Mouse (Mus musculus) intestine, embryonic 16.5 days (tissue): ENCODE results near the gene Cnih2. TPM values are rescaled to one million over a fixed set of nuclear protein-coding genes. Genes with fewer than 3 reads are reported as not detected.

Experiments used
- ATAC-seq: fragments of 200-750 bp; cut with Nextera tagmentation; 2 replicates; pipeline ENCODE4 v1.8.0; 2017; ENCODE audit warnings: moderate TSS enrichment, moderate library complexity
- H3K27ac ChIP-seq: fragments of 300-500 bp; sonication (generic); 2 replicates; pipeline ENCODE4 v1.5.1; 2014; ENCODE audit warnings: mild to moderate bottlenecking, low read length
- H3K27me3 ChIP-seq: fragments of 300-500 bp; sonication (generic); replicated peaks from 2 replicates; pipeline ENCODE4 v1.6.1; 2014; ENCODE audit warnings: low read length, control low read depth, mixed read lengths; ENCODE audit not compliant: control insufficient read depth, insufficient read depth
- H3K36me3 ChIP-seq: fragments of 300-500 bp; sonication (generic); 2 replicates; pipeline ENCODE4 v1.6.1; 2014; ENCODE audit warnings: low read length, control low read depth; ENCODE audit not compliant: control insufficient read depth, insufficient read depth
- H3K4me1 ChIP-seq: fragments of 300-500 bp; sonication (generic); 2 replicates; pipeline ENCODE4 v1.6.1; 2014; ENCODE audit warnings: low read length, control low read depth, mixed read lengths; ENCODE audit not compliant: control insufficient read depth, insufficient read depth
- H3K4me2 ChIP-seq: fragments of 300-500 bp; sonication (generic); 2 replicates; pipeline ENCODE4 v1.6.1; 2014; ENCODE audit warnings: low read depth, low read length, control low read depth
- H3K4me3 ChIP-seq: fragments of 300-500 bp; sonication (generic); 2 replicates; pipeline ENCODE4 v1.5.1; 2014; ENCODE audit warnings: mild to moderate bottlenecking, low read length
- H3K9ac ChIP-seq: fragments of 300-500 bp; sonication (generic); 2 replicates; pipeline ENCODE4 v1.6.1; 2014; ENCODE audit warnings: low read depth, low read length
- H3K9me3 ChIP-seq: fragments of 300-500 bp; sonication (generic); 2 replicates; pipeline ENCODE4 v1.6.1; 2016; ENCODE audit warnings: low read length, control low read depth; ENCODE audit not compliant: control insufficient read depth
- WGBS: fragments of 180-500 bp; shearing (Covaris S2); extraction: QIAGEN DNeasy Blood & Tissue Kit; methylation state at CpG from one replicate; pipeline ENCODE4 v1.1.7; 2014; 5-methylcytosine and 5-hydroxymethylcytosine counted together
- polyA plus RNA-seq: library from polyadenylated mRNA; unstranded; fragments of >200 nt; fragmentation: Nextera tagmentation; extraction: Ambion mirVana; gene quantifications from 2 replicates; pipeline ENCODE4 v1.2.1, GENCODE M21; 2015

The Cnih2 gene
- polyA plus RNA-seq, 1 experiment from 2014 or later, result 8.1 TPM

GRCm38 (mm10) chr19:5113783-5114182 lies 15.5 kb upstream of the Cnih2 start:
- Histone ChIP-seq H3K27me3 (no peaks in the 10 kb centered on the region), H3K4me3 (no peak overlapping the region), H3K27ac (no peak overlapping the region), H3K4me1 (peaks cover 9% of the 10 kb centered on the region), H3K9ac (no peak overlapping the region), H3K4me2 (no peak overlapping the region), H3K9me3 (no peaks in the 10 kb centered on the region), H3K36me3 (peaks cover 6% of the 10 kb centered on the region; the same call in 1 of the 2 replicates)
- WGBS, result 92% methylated on average over 7 of the region's 7 CpGs
- no peak for ATAC-seq

- ATAC-seq, result no peak
- no peak overlapping the region for H3K27ac ChIP-seq
- H3K27me3 ChIP-seq, result no peaks in the 10 kb centered on the region
- WGBS, result 73% methylated on average over 19 of the region's 19 CpGs
- no peak overlapping the region for H3K9ac ChIP-seq
- peaks cover 6% of the 10 kb centered on the region; the same call in 1 of the 2 replicates for H3K36me3 ChIP-seq
- peaks cover 20% of the 10 kb centered on the region for H3K4me1 ChIP-seq
- no peak overlapping the region for H3K4me2 ChIP-seq
- no peaks in the 10 kb centered on the region for H3K9me3 ChIP-seq
- H3K4me3 ChIP-seq, result no peak overlapping the region
Measured at GRCm38 (mm10) chr19:5109659-5110453, 11.5 kb upstream of the Cnih2 start.

- H3K27me3 ChIP-seq, result no peaks in the 10 kb centered on the region
- H3K9ac ChIP-seq, result no peak overlapping the region
- no peaks in the 10 kb centered on the region for H3K9me3 ChIP-seq
- no peak overlapping the region for H3K4me2 ChIP-seq
- no peak overlapping the region for H3K27ac ChIP-seq
- WGBS, result 27% methylated on average over 4 of the region's 4 CpGs
- peaks cover 20% of the 10 kb centered on the region for H3K4me1 ChIP-seq
- no peak for ATAC-seq
- peaks cover 6% of the 10 kb centered on the region; the same call in 1 of the 2 replicates for H3K36me3 ChIP-seq
- H3K4me3 ChIP-seq, result no peak overlapping the region
Measured at GRCm38 (mm10) chr19:5108702-5109101, 10.4 kb upstream of the Cnih2 start.

GRCm38 (mm10) chr19:5108271-5108575 lies 9.9 kb upstream of the Cnih2 start:
- Histone ChIP-seq H3K4me2 (no peak overlapping the region), H3K27ac (no peak overlapping the region), H3K4me1 (peaks cover 20% of the 10 kb centered on the region), H3K4me3 (no peak overlapping the region), H3K9me3 (no peaks in the 10 kb centered on the region), H3K36me3 (peaks cover 6% of the 10 kb centered on the region; the same call in 1 of the 2 replicates), H3K9ac (no peak overlapping the region), H3K27me3 (no peaks in the 10 kb centered on the region)
- WGBS, result 12% methylated on average over 5 of the region's 5 CpGs
- peak; percentile 36 for ATAC-seq

- H3K4me1 ChIP-seq, result peaks cover 20% of the 10 kb centered on the region
- H3K9ac ChIP-seq, result peak overlapping the region; percentile 95; the same call in 1 of the 2 replicates
- peaks cover 5% of the 10 kb centered on the region; the same call in 1 of the 2 replicates for H3K36me3 ChIP-seq
- 64% methylated on average over 18 of the region's 18 CpGs for WGBS
- no peak; the same call in 1 of the 2 replicates for ATAC-seq
- no peak overlapping the region for H3K4me2 ChIP-seq
- H3K27ac ChIP-seq, result no peak overlapping the region
- H3K27me3 ChIP-seq, result no peaks in the 10 kb centered on the region
- no peak overlapping the region for H3K4me3 ChIP-seq
- no peaks in the 10 kb centered on the region for H3K9me3 ChIP-seq
Measured at GRCm38 (mm10) chr19:5107556-5108270, 9.4 kb upstream of the Cnih2 start.

GRCm38 (mm10) chr19:5106731-5107191 lies 8.4 kb upstream of the Cnih2 start, which contains the start of gene Rab1b:
Gene Rab1b, minus strand, starts transcription at chr19:5107072.
- peaks cover 10% of the 10 kb centered on the region for H3K36me3 ChIP-seq
- ATAC-seq, result peak; percentile 94
- peak within 1 kb of the TSS; percentile 95 for H3K9ac ChIP-seq
- peaks cover 20% of the 10 kb centered on the region for H3K4me1 ChIP-seq
- H3K9me3 ChIP-seq, result no peaks in the 10 kb centered on the region
- peak within 1 kb of the TSS; percentile 85 for H3K4me3 ChIP-seq
- peak within 1 kb of the TSS; percentile 91 for H3K27ac ChIP-seq
- no peaks in the 10 kb centered on the region for H3K27me3 ChIP-seq
- H3K4me2 ChIP-seq, result peak within 1 kb of the TSS; percentile 88
- under 1% methylated on average over 46 of the region's 46 CpGs for WGBS

GRCm38 (mm10) chr19:5106074-5106473 lies 7.8 kb upstream of the Cnih2 start:
- WGBS, result 7% methylated on average over 9 of the region's 9 CpGs

GRCm38 (mm10) chr19:5097521-5098362 lies 579 bp downstream of the Cnih2 start:
- Histone ChIP-seq H3K27me3 (no peaks in the 10 kb centered on the region), H3K4me1 (peaks cover 27% of the 10 kb centered on the region), H3K27ac (no peak overlapping the region), H3K9ac (peak overlapping the region; percentile 78), H3K4me2 (peak overlapping the region; percentile 100), H3K36me3 (peaks cover 17% of the 10 kb centered on the region), H3K9me3 (no peaks in the 10 kb centered on the region), H3K4me3 (peak overlapping the region; percentile 61)
- peak; percentile 6; the same call in 1 of the 2 replicates for ATAC-seq
- WGBS, result 4% methylated on average over 20 of the region's 31 CpGs

More at GRCm38 (mm10) chr19:5106074-5106473, 7.8 kb upstream of the Cnih2 start:
- no peaks in the 10 kb centered on the region for H3K27me3 ChIP-seq
- peak overlapping the region; percentile 91 for H3K27ac ChIP-seq
- H3K4me3 ChIP-seq, result peak overlapping the region; percentile 85
- H3K36me3 ChIP-seq, result peaks cover 14% of the 10 kb centered on the region
- H3K9ac ChIP-seq, result peak overlapping the region; percentile 95
- H3K4me2 ChIP-seq, result peak overlapping the region; percentile 88
- H3K9me3 ChIP-seq, result no peaks in the 10 kb centered on the region
- no peak for ATAC-seq
- peaks cover 20% of the 10 kb centered on the region for H3K4me1 ChIP-seq
